Mouse (Mus musculus): ENCODE results near the gene Slc35b1. TPM values are rescaled to one million over a fixed set of nuclear protein-coding genes. Genes with fewer than 3 reads are reported as not detected.
"Not testable (repeated sequence)": the region's sequence is repeated elsewhere in the genome, so short reads cannot be mapped to it uniquely, and the experiment has no call there.

The Slc35b1 gene
- polyA plus RNA-seq, 1 experiment from 2014 or later = 126 TPM

DNA sequence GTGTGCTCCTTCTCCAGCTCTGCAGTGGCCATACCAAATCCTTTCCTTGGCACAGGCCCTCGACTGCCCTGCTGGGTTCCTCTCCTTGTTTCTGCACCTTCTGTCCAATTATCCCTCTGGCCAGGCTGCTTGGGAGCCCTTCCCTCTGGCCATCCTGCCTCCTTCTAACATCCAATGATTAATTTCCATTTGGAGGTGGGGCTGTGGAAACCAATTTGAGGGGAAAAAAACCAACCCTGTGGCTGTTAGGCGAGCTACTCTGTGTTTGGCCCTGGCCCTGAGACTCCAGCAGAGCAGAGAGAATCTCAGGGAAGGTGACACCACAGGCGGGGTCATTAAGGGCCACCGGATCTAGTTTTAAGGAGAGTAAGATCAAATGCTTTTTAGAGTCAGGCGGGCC is 17.7 kb downstream of the Slc35b1 start:
- peaks cover 10% of the 10 kb centered on the region; the same call in 1 of the 2 replicates for H3K27me3 ChIP-seq
- no peak overlapping the region for H3K27ac ChIP-seq
- ATAC-seq (ENCODE audit: low FRiP score) = no peak

DNA sequence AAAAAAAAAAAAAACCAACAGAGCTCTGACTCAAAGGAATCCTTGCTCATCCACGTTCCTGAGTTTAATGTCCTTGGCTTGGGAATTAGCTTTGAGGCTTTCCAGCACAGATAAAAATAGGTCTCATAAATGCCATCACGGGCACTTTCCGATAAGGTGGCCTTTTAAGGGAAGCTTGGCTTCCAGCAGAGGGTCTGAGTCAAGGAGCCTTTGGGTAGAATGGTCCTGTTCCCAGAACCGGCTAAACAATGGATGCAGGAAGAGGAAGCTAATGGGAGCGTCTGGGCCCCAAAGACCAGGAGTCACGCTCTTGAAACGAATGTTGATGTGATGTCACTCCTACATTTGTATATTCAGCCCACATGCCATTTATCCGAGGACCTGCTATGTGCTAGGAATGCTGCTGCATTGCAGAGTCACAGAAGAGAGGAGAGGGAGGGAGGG is 18.2 kb downstream of the Slc35b1 start:
- Histone ChIP-seq H3K27ac (no peak overlapping the region), H3K9me3 (no peaks in the 10 kb centered on the region), H3K4me1 (peaks cover 12% of the 10 kb centered on the region; the same call in 1 of the 2 replicates), H3K27me3 (peaks cover 10% of the 10 kb centered on the region; the same call in 1 of the 2 replicates), H3K4me3 (replicated peaks) (no peak overlapping the region), H3K36me3 (replicated peaks) (no peaks in the 10 kb centered on the region), H3K9ac (no peak overlapping the region), H3K4me2 (no peak overlapping the region)
- WGBS = 35% methylated on average over 8 of the region's 8 CpGs
- no peak for ATAC-seq (ENCODE audit: low FRiP score)

More for the DNA sequence above, 17.7 kb downstream of the Slc35b1 start:
- Histone ChIP-seq H3K9ac (no peak overlapping the region), H3K4me2 (no peak overlapping the region), H3K4me1 (peaks cover 12% of the 10 kb centered on the region; the same call in 1 of the 2 replicates), H3K36me3 (replicated peaks) (no peaks in the 10 kb centered on the region), H3K4me3 (replicated peaks) (no peak overlapping the region), H3K9me3 (no peaks in the 10 kb centered on the region)
- 19% methylated on average over 5 of the region's 5 CpGs for WGBS

DNA sequence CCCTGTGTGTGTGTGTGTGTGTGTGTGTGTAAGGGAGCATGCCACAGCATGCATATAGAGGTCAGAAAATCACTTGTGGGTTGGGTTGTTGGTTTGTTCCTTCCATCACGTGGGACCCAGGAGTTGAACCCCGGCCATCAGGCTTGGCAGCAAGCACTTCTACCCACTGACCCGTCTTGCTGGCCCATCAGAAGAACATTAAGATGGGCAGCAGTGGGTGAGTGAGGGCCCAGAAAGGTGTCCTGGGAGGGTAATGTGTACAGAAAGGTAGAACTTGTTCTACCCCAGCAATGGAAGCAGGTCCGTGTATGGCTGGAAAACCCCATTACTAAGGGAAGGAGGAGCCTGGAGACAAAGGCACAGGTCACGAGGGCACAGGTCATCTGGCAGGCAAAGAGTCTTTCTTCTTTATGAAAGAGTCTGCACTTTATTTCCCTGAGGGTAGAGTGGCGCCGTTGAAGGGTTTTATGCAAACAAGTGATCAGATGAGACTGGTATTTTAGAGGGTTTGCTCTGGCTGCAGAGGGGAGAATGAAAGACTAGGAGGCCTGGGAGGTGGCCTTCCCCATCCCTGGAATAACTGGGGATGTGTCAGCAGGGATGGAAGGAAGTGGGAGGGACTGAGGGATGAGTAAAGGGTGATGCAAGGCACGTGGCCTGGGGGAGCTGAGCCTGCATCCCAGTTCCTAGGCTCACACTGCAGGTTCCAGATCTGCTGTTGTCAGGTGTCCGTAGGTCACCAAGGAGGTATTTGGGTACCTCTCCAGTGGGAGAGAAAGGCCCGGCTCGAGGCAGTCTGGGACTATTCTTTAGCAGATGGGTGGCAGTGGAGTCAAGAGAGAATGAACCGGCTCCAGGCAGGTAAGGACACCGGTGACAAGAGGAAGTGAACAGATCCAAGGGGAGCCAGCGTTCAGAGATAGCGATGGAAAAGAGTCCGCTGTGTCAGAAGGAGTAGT is 19.2 kb downstream of the Slc35b1 start:
- Histone ChIP-seq H3K27me3 (peaks cover 8% of the 10 kb centered on the region; the same call in 1 of the 2 replicates), H3K36me3 (replicated peaks) (no peaks in the 10 kb centered on the region), H3K4me3 (replicated peaks) (no peak overlapping the region), H3K4me1 (peaks cover 12% of the 10 kb centered on the region; the same call in 1 of the 2 replicates), H3K27ac (no peak overlapping the region), H3K4me2 (no peak overlapping the region), H3K9ac (no peak overlapping the region), H3K9me3 (no peaks in the 10 kb centered on the region)
- ATAC-seq (ENCODE audit: low FRiP score) = no peak
- 63% methylated on average over 16 of the region's 16 CpGs for WGBS

DNA sequence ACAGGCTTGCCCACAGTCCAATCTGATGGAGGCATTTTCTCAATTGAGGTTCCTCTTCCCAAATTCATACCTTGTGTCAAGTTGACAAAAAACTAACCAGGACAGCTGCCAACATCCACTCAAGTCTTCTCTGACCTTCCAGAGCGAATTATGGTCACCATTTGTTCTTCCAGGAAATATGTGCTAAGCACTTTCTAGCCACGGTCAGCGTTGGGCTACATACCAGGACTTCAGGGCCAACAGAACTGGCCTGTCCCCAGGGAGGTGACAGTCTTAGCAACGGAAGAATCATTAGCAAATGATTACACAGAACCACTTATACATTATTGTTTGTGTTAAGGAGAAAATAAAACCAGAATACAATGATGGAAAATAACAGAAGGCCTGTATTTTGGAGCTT is 21.3 kb downstream of the Slc35b1 start:
- H3K27ac ChIP-seq = no peak overlapping the region
- H3K9ac ChIP-seq = no peak overlapping the region
- no peak for ATAC-seq (ENCODE audit: low FRiP score)
- no peak overlapping the region for H3K4me2 ChIP-seq
- no peaks in the 10 kb centered on the region for H3K27me3 ChIP-seq
- peaks cover 10% of the 10 kb centered on the region; the same call in 1 of the 2 replicates for H3K4me1 ChIP-seq
- no peaks in the 10 kb centered on the region for H3K9me3 ChIP-seq
- 86% methylated on average over 4 of the region's 4 CpGs for WGBS
- H3K36me3 ChIP-seq (replicated peaks) = no peaks in the 10 kb centered on the region
- H3K4me3 ChIP-seq (replicated peaks) = no peak overlapping the region

DNA sequence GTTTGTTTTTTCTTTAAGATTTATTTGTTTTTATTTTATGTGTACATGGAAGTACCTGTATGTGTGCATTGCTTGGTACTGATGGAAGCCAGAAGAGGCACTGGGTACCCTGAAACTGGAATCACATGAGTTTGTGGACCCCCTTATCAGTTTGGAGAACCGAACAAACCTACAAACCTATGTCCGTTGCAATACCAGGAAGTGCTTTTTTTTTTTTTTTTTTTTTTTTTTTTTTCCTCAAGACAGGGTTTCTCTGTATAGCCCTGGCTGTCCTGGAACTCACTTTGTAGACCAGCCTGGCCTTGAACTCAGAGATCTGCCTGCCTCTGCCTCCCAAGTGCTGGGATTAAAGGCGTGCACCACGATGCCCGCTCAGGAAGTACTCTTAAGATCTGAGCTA is 21.9 kb downstream of the Slc35b1 start:
- WGBS = 96% methylated on average over 5 of the region's 5 CpGs

DNA sequence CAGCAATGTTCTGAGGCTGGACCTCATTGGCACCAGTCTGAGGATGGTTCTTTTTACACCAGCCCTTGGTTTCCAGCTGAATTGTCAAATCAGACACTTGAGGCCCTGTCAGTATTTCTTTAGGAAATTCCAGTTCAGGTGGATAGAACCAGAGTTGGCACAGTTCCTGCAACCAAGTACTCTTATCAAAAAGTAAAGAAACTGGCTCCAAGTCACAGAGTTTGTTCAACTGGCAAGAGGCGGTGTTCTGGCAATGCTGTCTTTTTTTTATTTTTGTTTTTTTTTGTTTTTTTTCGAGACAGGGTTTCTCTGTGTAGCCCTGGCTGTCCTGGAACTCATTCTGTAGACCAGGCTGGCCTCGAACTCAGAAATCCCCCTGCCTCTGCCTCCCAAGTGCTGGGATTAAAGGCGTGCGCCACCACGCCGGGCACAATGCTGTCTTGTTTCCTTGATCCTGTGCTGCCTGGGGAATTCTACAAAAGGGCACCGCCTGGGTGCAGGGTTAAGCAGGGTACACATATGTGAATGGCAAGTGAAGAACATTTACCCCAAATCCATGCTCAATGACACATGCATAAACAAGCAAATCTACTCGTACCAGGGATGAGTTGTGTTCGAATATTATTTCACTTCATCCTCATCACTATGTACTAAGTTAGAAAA is 25.1 kb downstream of the Slc35b1 start:
- no peaks in the 10 kb centered on the region for H3K9me3 ChIP-seq
- WGBS = 86% methylated on average over 10 of the region's 10 CpGs
- H3K36me3 ChIP-seq (replicated peaks) = no peaks in the 10 kb centered on the region
- no peaks in the 10 kb centered on the region for H3K4me1 ChIP-seq
- H3K4me2 ChIP-seq = no peak overlapping the region
- H3K4me3 ChIP-seq (replicated peaks) = no peak overlapping the region
- no peak overlapping the region for H3K9ac ChIP-seq
- H3K27me3 ChIP-seq = peaks cover 16% of the 10 kb centered on the region
- no peak for ATAC-seq (ENCODE audit: low FRiP score)
- H3K27ac ChIP-seq = no peak overlapping the region

More for the DNA sequence above, 21.9 kb downstream of the Slc35b1 start:
- not testable (repeated sequence) for H3K27ac ChIP-seq; H3K27me3 ChIP-seq; H3K36me3 ChIP-seq (replicated peaks); H3K9me3 ChIP-seq; H3K4me2 ChIP-seq; ATAC-seq (ENCODE audit: low FRiP score); H3K9ac ChIP-seq; H3K4me1 ChIP-seq; H3K4me3 ChIP-seq (replicated peaks)

DNA sequence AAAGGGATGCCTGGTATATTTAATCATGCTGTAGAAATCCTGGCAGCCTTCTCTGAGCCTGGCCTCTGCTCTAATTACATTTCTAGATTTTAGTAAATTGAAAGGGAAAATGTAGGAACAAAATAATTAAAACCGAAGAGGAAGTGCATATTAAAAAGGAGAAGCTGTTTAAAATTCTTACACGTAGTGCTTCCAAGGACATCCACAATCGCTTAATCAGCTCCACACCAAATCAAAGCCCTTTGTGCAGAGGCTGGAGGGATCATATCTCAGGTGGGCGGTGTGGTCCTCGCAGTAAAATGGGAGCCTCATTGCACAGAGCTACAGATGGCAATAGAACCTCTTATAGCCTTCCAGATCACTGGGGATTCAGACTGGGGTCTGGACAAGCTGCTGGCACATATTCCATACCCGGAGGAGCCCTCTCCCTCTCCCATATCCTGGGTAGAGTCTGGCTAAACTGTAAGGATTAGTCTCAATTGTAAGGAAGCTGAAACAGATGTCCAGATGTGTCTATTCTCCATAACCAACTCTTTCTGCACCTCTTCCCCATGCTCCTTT is 27.0 kb downstream of the Slc35b1 start:
- H3K27ac ChIP-seq = no peak overlapping the region
- H3K36me3 ChIP-seq (replicated peaks) = no peaks in the 10 kb centered on the region
- no peak for ATAC-seq (ENCODE audit: low FRiP score)
- 64% methylated on average over 6 of the region's 6 CpGs for WGBS
- no peaks in the 10 kb centered on the region for H3K9me3 ChIP-seq
- H3K27me3 ChIP-seq = peaks cover 16% of the 10 kb centered on the region
- no peak overlapping the region for H3K9ac ChIP-seq
- H3K4me3 ChIP-seq (replicated peaks) = no peak overlapping the region
- H3K4me1 ChIP-seq = peaks cover 11% of the 10 kb centered on the region
- H3K4me2 ChIP-seq = no peak overlapping the region

DNA sequence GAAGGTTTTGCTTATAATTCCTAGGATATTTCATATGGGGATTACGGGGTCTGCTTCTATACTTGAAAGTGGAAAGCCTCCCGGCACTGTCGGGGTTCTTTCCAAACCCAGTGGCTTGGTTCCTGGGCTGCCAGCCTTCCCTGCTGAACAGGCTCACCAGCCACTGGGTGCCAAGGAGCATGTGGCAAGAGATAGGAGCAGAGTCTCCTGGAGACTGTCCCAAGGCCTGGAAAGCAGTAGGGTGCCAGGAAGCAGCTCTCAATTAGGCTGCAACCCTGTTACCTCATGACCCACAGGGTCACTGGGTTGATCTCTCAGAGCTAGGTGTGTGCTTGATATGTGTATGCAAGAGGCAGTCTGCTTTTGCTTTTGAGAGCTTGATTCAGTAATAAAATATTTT is 28.1 kb downstream of the Slc35b1 start:
- H3K36me3 ChIP-seq (replicated peaks) = no peaks in the 10 kb centered on the region
- H3K4me3 ChIP-seq (replicated peaks) = no peak overlapping the region
- 94% methylated on average over 3 of the region's 3 CpGs for WGBS
- ATAC-seq (ENCODE audit: low FRiP score) = no peak
- H3K27ac ChIP-seq = no peak overlapping the region
- no peak overlapping the region for H3K4me2 ChIP-seq
- H3K27me3 ChIP-seq = peaks cover 16% of the 10 kb centered on the region
- peaks cover 16% of the 10 kb centered on the region for H3K4me1 ChIP-seq
- no peak overlapping the region for H3K9ac ChIP-seq
- no peaks in the 10 kb centered on the region for H3K9me3 ChIP-seq

DNA sequence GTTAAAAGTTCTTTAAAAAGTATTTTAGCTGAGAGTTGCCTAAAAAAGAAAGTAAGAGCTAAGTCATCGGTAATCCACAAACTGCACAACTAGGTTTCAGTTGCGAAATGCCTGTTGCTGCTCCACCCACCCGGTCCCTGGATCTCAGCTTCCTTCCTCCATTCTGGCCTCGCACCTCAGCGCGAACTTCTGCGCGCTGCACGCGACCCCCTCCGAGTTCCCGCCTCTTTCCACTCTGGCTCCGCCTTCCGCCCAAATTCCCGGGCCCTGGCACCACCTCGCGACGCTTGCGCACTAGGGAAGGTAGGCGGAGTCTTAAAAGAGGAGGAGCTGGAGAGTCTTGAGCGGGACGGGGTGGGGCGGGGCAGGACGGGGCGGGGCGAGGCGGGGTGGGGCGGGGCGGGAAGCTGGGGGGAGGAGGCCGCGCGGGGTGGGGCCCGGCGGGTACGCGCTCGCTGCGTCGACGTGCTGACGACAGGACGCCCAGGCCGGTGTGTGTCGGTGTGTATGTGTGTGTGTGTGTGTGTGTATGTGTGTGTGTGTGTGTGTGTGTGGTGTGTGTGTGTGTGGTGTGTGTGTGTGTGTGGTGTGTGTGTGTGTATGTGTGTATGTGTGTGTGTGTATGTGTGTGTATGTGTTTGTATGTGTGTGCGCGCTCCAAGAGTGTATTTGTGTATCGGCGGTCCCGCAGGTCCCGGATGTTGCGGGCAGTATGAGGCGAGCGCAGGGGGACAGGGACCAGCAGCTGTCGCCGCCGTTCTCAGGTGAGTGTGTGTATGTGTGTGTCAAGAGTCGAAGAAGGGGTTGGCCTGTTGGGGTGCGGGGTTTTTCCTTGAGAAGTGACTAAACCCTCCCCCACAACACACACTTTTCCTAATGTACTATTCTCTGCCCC is 29.4 kb downstream of the Slc35b1 start, which contains the start of gene Spop:
TSS of gene Spop (plus strand) at position 440 of the 895 bp plus-strand sequence.
- Histone ChIP-seq H3K9ac (peak within 1 kb of the TSS; percentile 62), H3K36me3 (replicated peaks) (no peaks in the 10 kb centered on the region; the same call in 1 of the 2 replicates), H3K4me3 (replicated peaks) (peak within 1 kb of the TSS; percentile 59), H3K27ac (peak within 1 kb of the TSS; percentile 94), H3K4me1 (peaks cover 18% of the 10 kb centered on the region), H3K4me2 (peak within 1 kb of the TSS; percentile 69), H3K27me3 (peaks cover 16% of the 10 kb centered on the region), H3K9me3 (no peaks in the 10 kb centered on the region)
- peak; percentile 79 for ATAC-seq (ENCODE audit: low FRiP score)
- 2% methylated on average over 48 of the region's 58 CpGs for WGBS

DNA sequence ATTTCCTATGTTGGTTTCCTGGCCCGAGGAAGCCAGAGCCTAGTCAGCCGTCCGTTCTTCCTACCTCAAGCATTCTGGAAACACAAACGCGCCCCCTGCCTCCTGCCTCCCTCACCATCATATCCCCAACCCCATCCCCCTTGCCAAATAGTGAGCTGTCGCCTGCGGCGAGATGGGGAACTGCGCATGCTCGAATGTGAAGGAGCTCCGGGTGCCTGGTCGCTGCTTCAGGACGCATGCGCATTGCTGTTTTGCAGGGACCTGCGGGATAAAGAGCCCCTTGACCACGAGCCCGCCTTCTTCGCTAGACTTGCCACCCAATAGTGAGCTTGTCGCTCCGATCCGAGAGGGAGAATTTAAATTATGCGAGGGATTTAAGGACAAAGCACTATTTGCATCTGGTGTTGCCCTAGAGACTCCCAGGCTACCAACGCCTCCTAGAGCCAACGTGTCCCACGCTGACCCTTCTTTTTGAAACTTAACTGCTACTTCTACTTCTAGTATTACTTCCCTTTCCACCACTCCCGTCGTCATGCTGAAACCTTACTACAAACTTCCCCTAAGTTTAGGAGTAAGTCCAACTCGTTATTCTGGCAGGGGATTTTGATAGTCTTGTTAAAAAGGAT is 30.2 kb downstream of the Slc35b1 start:
- H3K4me1 ChIP-seq = peaks cover 18% of the 10 kb centered on the region
- H3K9me3 ChIP-seq = no peaks in the 10 kb centered on the region
- WGBS = under 1% methylated on average over 28 of the region's 28 CpGs
- H3K4me3 ChIP-seq (replicated peaks) = peak overlapping the region; percentile 59
- no peaks in the 10 kb centered on the region; the same call in 1 of the 2 replicates for H3K36me3 ChIP-seq (replicated peaks)
- peak overlapping the region; percentile 94 for H3K27ac ChIP-seq
- peak overlapping the region; percentile 62 for H3K9ac ChIP-seq
- peak; percentile 91 for ATAC-seq (ENCODE audit: low FRiP score)
- peaks cover 16% of the 10 kb centered on the region for H3K27me3 ChIP-seq
- peak overlapping the region; percentile 69 for H3K4me2 ChIP-seq

DNA sequence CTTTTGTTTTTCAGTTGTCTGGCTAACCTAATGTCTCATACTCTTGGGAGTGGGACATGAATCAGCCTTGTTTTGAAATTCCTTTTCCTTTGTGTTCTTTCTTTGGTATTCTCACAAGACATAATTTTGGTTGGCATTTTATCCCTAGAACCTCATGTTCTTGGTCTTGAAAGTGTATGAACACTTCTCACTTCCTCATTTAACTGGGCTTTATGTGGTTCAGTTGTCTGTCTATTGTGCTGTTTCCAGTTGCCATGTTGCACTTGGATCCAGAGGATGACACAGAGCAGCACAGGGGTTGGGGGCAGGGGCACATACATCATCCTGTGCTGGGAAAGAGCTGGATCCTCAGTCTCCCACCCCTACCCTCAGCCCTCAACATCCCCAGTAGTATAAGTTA is 31.4 kb downstream of the Slc35b1 start:
- no peak overlapping the region; the same call in 1 of the 2 replicates for H3K9ac ChIP-seq
- H3K4me1 ChIP-seq = peaks cover 18% of the 10 kb centered on the region
- H3K27me3 ChIP-seq = peaks cover 16% of the 10 kb centered on the region
- no peaks in the 10 kb centered on the region for H3K9me3 ChIP-seq
- peak overlapping the region; percentile 59 for H3K4me3 ChIP-seq (replicated peaks)
- no peaks in the 10 kb centered on the region; the same call in 1 of the 2 replicates for H3K36me3 ChIP-seq (replicated peaks)
- peak overlapping the region; percentile 44; the same call in 1 of the 2 replicates for H3K27ac ChIP-seq
- H3K4me2 ChIP-seq = peak overlapping the region; percentile 69
- ATAC-seq (ENCODE audit: low FRiP score) = no peak

Measured in forebrain, embryonic 12.5 days (tissue).